Mouse (Mus musculus): ENCODE data around the gene Sik2. TPM values are rescaled to one million over a fixed set of nuclear protein-coding genes. Genes with fewer than 3 reads are reported as not detected.
A peak's percentile ranks its signal among the peaks of the same experiment; 100 is the strongest.

Gene Sik2
- polyA plus RNA-seq, 1 experiment from 2014 or later, result 14.2 TPM

- H3K27ac ChIP-seq (replicated peaks; ENCODE audit: low read depth, low read length), result no peak overlapping the region
- no peaks in the 10 kb centered on the region for H3K27me3 ChIP-seq (ENCODE audit: control insufficient read depth, insufficient read depth, low read length)
- no peaks in the 10 kb centered on the region; the same call in 1 of the 2 replicates for H3K36me3 ChIP-seq (replicated peaks; ENCODE audit: control insufficient read depth, insufficient read depth, low read depth, low read length)
- no peak overlapping the region for H3K9ac ChIP-seq (replicated peaks; ENCODE audit: low read length)
- DNase-seq (ENCODE audit: low spot score) (peak; percentile 52), ATAC-seq (replicated peaks; ENCODE audit: insufficient number of reproducible peaks, low FRiP score, low TSS enrichment, low read depth) (no peak)
- WGBS, result 70% methylated on average over 10 of the region's 10 CpGs
- no peak overlapping the region for H3K4me2 ChIP-seq (ENCODE audit: low read depth, low read length)
- no peaks in the 10 kb centered on the region for H3K9me3 ChIP-seq (replicated peaks; ENCODE audit: control insufficient read depth, low read length)
- H3K4me1 ChIP-seq (ENCODE audit: control insufficient read depth, insufficient read depth, low read length), result no peaks in the 10 kb centered on the region
- no peak overlapping the region for H3K4me3 ChIP-seq (ENCODE audit: low read depth, low read length)
Measured at GRCm38 (mm10) chr9:50884741-50885599, 123.9 kb downstream of the Sik2 start.

GRCm38 (mm10) chr9:50884093-50884492, 124.8 kb downstream of the Sik2 start:
- H3K4me1 ChIP-seq (ENCODE audit: control insufficient read depth, insufficient read depth, low read length), result no peaks in the 10 kb centered on the region
- H3K9ac ChIP-seq (replicated peaks; ENCODE audit: low read length), result no peak overlapping the region
- 83% methylated on average over 8 of the region's 8 CpGs for WGBS
- DNase-seq (ENCODE audit: low spot score) (no peak), ATAC-seq (replicated peaks; ENCODE audit: insufficient number of reproducible peaks, low FRiP score, low TSS enrichment, low read depth) (no peak)
- H3K27ac ChIP-seq (replicated peaks; ENCODE audit: low read depth, low read length), result no peak overlapping the region
- no peaks in the 10 kb centered on the region; the same call in 1 of the 2 replicates for H3K36me3 ChIP-seq (replicated peaks; ENCODE audit: control insufficient read depth, insufficient read depth, low read depth, low read length)
- H3K4me2 ChIP-seq (ENCODE audit: low read depth, low read length), result no peak overlapping the region
- H3K27me3 ChIP-seq (ENCODE audit: control insufficient read depth, insufficient read depth, low read length), result no peaks in the 10 kb centered on the region
- no peak overlapping the region for H3K4me3 ChIP-seq (ENCODE audit: low read depth, low read length)
- no peaks in the 10 kb centered on the region for H3K9me3 ChIP-seq (replicated peaks; ENCODE audit: control insufficient read depth, low read length)

- no peaks in the 10 kb centered on the region for H3K4me1 ChIP-seq (ENCODE audit: control insufficient read depth, insufficient read depth, low read length)
- H3K9me3 ChIP-seq (replicated peaks; ENCODE audit: control insufficient read depth, low read length), result no peaks in the 10 kb centered on the region
- no peak overlapping the region for H3K4me3 ChIP-seq (ENCODE audit: low read depth, low read length)
- H3K36me3 ChIP-seq (replicated peaks; ENCODE audit: control insufficient read depth, insufficient read depth, low read depth, low read length), result no peaks in the 10 kb centered on the region; the same call in 1 of the 2 replicates
- H3K27ac ChIP-seq (replicated peaks; ENCODE audit: low read depth, low read length), result no peak overlapping the region
- H3K9ac ChIP-seq (replicated peaks; ENCODE audit: low read length), result no peak overlapping the region
- DNase-seq (ENCODE audit: low spot score) (no peak), ATAC-seq (replicated peaks; ENCODE audit: insufficient number of reproducible peaks, low FRiP score, low TSS enrichment, low read depth) (no peak)
- no peak overlapping the region for H3K4me2 ChIP-seq (ENCODE audit: low read depth, low read length)
- H3K27me3 ChIP-seq (ENCODE audit: control insufficient read depth, insufficient read depth, low read length), result no peaks in the 10 kb centered on the region
- WGBS, result 88% methylated on average over 2 of the region's 2 CpGs
Measured at GRCm38 (mm10) chr9:50882183-50882582, 126.7 kb downstream of the Sik2 start.

- Histone ChIP-seq H3K4me2 (ENCODE audit: low read depth, low read length) (no peak overlapping the region), H3K36me3 (replicated peaks; ENCODE audit: control insufficient read depth, insufficient read depth, low read depth, low read length) (no peaks in the 10 kb centered on the region; the same call in 1 of the 2 replicates), H3K4me1 (ENCODE audit: control insufficient read depth, insufficient read depth, low read length) (no peaks in the 10 kb centered on the region), H3K27me3 (ENCODE audit: control insufficient read depth, insufficient read depth, low read length) (no peaks in the 10 kb centered on the region), H3K9ac (replicated peaks; ENCODE audit: low read length) (no peak overlapping the region), H3K27ac (replicated peaks; ENCODE audit: low read depth, low read length) (no peak overlapping the region), H3K9me3 (replicated peaks; ENCODE audit: control insufficient read depth, low read length) (no peaks in the 10 kb centered on the region), H3K4me3 (ENCODE audit: low read depth, low read length) (no peak overlapping the region)
- DNase-seq (ENCODE audit: low spot score) (no peak), ATAC-seq (replicated peaks; ENCODE audit: insufficient number of reproducible peaks, low FRiP score, low TSS enrichment, low read depth) (no peak)
- 89% methylated on average over 3 of the region's 3 CpGs for whole genome bisulfite sequencing
Measured at GRCm38 (mm10) chr9:50877431-50877830, 131.4 kb downstream of the Sik2 start.

GRCm38 (mm10) chr9:50876287-50876686, 132.6 kb downstream of the Sik2 start:
- DNase-seq (ENCODE audit: low spot score) (no peak), ATAC-seq (replicated peaks; ENCODE audit: insufficient number of reproducible peaks, low FRiP score, low TSS enrichment, low read depth) (no peak)
- Histone ChIP-seq H3K9me3 (replicated peaks; ENCODE audit: control insufficient read depth, low read length) (no peaks in the 10 kb centered on the region), H3K4me2 (ENCODE audit: low read depth, low read length) (no peak overlapping the region), H3K4me1 (ENCODE audit: control insufficient read depth, insufficient read depth, low read length) (no peaks in the 10 kb centered on the region), H3K36me3 (replicated peaks; ENCODE audit: control insufficient read depth, insufficient read depth, low read depth, low read length) (no peaks in the 10 kb centered on the region; the same call in 1 of the 2 replicates), H3K27me3 (ENCODE audit: control insufficient read depth, insufficient read depth, low read length) (no peaks in the 10 kb centered on the region), H3K27ac (replicated peaks; ENCODE audit: low read depth, low read length) (no peak overlapping the region), H3K9ac (replicated peaks; ENCODE audit: low read length) (no peak overlapping the region), H3K4me3 (ENCODE audit: low read depth, low read length) (no peak overlapping the region)
- WGBS, result 93% methylated on average over 3 of the region's 3 CpGs

- Histone ChIP-seq H3K36me3 (replicated peaks; ENCODE audit: control insufficient read depth, insufficient read depth, low read depth, low read length) (no peaks in the 10 kb centered on the region; the same call in 1 of the 2 replicates), H3K4me3 (ENCODE audit: low read depth, low read length) (no peak overlapping the region), H3K27me3 (ENCODE audit: control insufficient read depth, insufficient read depth, low read length) (no peaks in the 10 kb centered on the region), H3K4me1 (ENCODE audit: control insufficient read depth, insufficient read depth, low read length) (no peaks in the 10 kb centered on the region), H3K27ac (replicated peaks; ENCODE audit: low read depth, low read length) (no peak overlapping the region), H3K9ac (replicated peaks; ENCODE audit: low read length) (no peak overlapping the region), H3K9me3 (replicated peaks; ENCODE audit: control insufficient read depth, low read length) (no peaks in the 10 kb centered on the region), H3K4me2 (ENCODE audit: low read depth, low read length) (no peak overlapping the region)
- over 99% methylated on average over 4 of the region's 4 CpGs for WGBS
- DNase-seq (ENCODE audit: low spot score) (no peak), ATAC-seq (replicated peaks; ENCODE audit: insufficient number of reproducible peaks, low FRiP score, low TSS enrichment, low read depth) (no peak)
Measured at GRCm38 (mm10) chr9:50875470-50875869, 133.4 kb downstream of the Sik2 start.

GRCm38 (mm10) chr9:50874031-50874430, 134.8 kb downstream of the Sik2 start:
- H3K27me3 ChIP-seq (ENCODE audit: control insufficient read depth, insufficient read depth, low read length), result no peaks in the 10 kb centered on the region
- no peak overlapping the region for H3K9ac ChIP-seq (replicated peaks; ENCODE audit: low read length)
- no peak overlapping the region for H3K4me2 ChIP-seq (ENCODE audit: low read depth, low read length)
- no peaks in the 10 kb centered on the region; the same call in 1 of the 2 replicates for H3K36me3 ChIP-seq (replicated peaks; ENCODE audit: control insufficient read depth, insufficient read depth, low read depth, low read length)
- no peaks in the 10 kb centered on the region for H3K9me3 ChIP-seq (replicated peaks; ENCODE audit: control insufficient read depth, low read length)
- DNase-seq (ENCODE audit: low spot score) (no peak), ATAC-seq (replicated peaks; ENCODE audit: insufficient number of reproducible peaks, low FRiP score, low TSS enrichment, low read depth) (no peak)
- no peak overlapping the region for H3K4me3 ChIP-seq (ENCODE audit: low read depth, low read length)
- H3K4me1 ChIP-seq (ENCODE audit: control insufficient read depth, insufficient read depth, low read length), result no peaks in the 10 kb centered on the region
- WGBS, result 92% methylated on average over 6 of the region's 6 CpGs
- no peak overlapping the region for H3K27ac ChIP-seq (replicated peaks; ENCODE audit: low read depth, low read length)

GRCm38 (mm10) chr9:50873210-50873609, 135.7 kb downstream of the Sik2 start:
- DNase-seq (ENCODE audit: low spot score) (no peak), ATAC-seq (replicated peaks; ENCODE audit: insufficient number of reproducible peaks, low FRiP score, low TSS enrichment, low read depth) (no peak)
- no peaks in the 10 kb centered on the region; the same call in 1 of the 2 replicates for H3K36me3 ChIP-seq (replicated peaks; ENCODE audit: control insufficient read depth, insufficient read depth, low read depth, low read length)
- no peaks in the 10 kb centered on the region for H3K9me3 ChIP-seq (replicated peaks; ENCODE audit: control insufficient read depth, low read length)
- no peak overlapping the region for H3K4me2 ChIP-seq (ENCODE audit: low read depth, low read length)
- no peak overlapping the region for H3K27ac ChIP-seq (replicated peaks; ENCODE audit: low read depth, low read length)
- H3K9ac ChIP-seq (replicated peaks; ENCODE audit: low read length), result no peak overlapping the region
- no peaks in the 10 kb centered on the region for H3K27me3 ChIP-seq (ENCODE audit: control insufficient read depth, insufficient read depth, low read length)
- 93% methylated on average over 9 of the region's 9 CpGs for WGBS
- H3K4me1 ChIP-seq (ENCODE audit: control insufficient read depth, insufficient read depth, low read length), result no peaks in the 10 kb centered on the region
- H3K4me3 ChIP-seq (ENCODE audit: low read depth, low read length), result no peak overlapping the region

All from embryonic facial prominence, embryonic 11.5 days (tissue).